Mouse (Mus musculus) embryonic facial prominence, embryonic 15.5 days (tissue): Measurements from ENCODE around the gene Hoxa6. TPM values are rescaled to one million over a fixed set of nuclear protein-coding genes. Genes with fewer than 3 reads are reported as not detected.

ENCODE experiments used
- ATAC-seq: fragments of 200-750 bp; cut with Nextera tagmentation; 2 replicates; pipeline ENCODE4 v1.8.0; 2017; ENCODE audit warnings: low read depth, moderate TSS enrichment; ENCODE audit not compliant: insufficient number of reproducible peaks, low FRiP score, low TSS enrichment
- H3K27ac ChIP-seq: fragments of 300-500 bp; sonication (generic); replicated peaks from 2 replicates; pipeline ENCODE4 v1.5.1; 2015; ENCODE audit warnings: mild to moderate bottlenecking, inconsistent platforms
- H3K27me3 ChIP-seq: fragments of 300-500 bp; sonication (generic); 2 replicates; pipeline ENCODE4 v1.6.1; 2015; ENCODE audit warnings: inconsistent platforms
- H3K36me3 ChIP-seq: fragments of 300-500 bp; sonication (generic); 2 replicates; pipeline ENCODE4 v1.6.1; 2015; ENCODE audit warnings: mild to moderate bottlenecking, inconsistent platforms
- H3K4me1 ChIP-seq: fragments of 300-500 bp; sonication (generic); 2 replicates; pipeline ENCODE4 v1.6.1; 2015; ENCODE audit warnings: inconsistent platforms
- H3K4me2 ChIP-seq: fragments of 300-500 bp; sonication (generic); replicated peaks from 2 replicates; pipeline ENCODE4 v1.6.1; 2015; ENCODE audit warnings: mild to moderate bottlenecking, inconsistent platforms
- H3K4me3 ChIP-seq: fragments of 300-500 bp; sonication (generic); replicated peaks from 2 replicates; pipeline ENCODE4 v1.5.1; 2015; ENCODE audit warnings: mild to moderate bottlenecking, inconsistent platforms
- H3K9ac ChIP-seq: fragments of 300-500 bp; sonication (generic); 2 replicates; pipeline ENCODE4 v1.6.1; 2015; ENCODE audit warnings: inconsistent platforms
- H3K9me3 ChIP-seq: fragments of 300-500 bp; sonication (generic); replicated peaks from 2 replicates; pipeline ENCODE4 v1.6.1; 2016; ENCODE audit warnings: inconsistent platforms
- WGBS: fragments of 180-500 bp; shearing (Covaris S2); methylation state at CpG from one replicate; pipeline ENCODE4 v1.1.7; 2015; 5-methylcytosine and 5-hydroxymethylcytosine counted together
- polyA plus RNA-seq: library from polyadenylated mRNA; unstranded; fragments of >200 nt; fragmentation: Nextera tagmentation; extraction: Ambion mirVana; gene quantifications from 2 replicates; pipeline ENCODE4 v1.2.1, GENCODE M21; 2015

Gene Hoxa6
- polyA plus RNA-seq, 1 experiment from 2014 or later = not detected

DNA sequence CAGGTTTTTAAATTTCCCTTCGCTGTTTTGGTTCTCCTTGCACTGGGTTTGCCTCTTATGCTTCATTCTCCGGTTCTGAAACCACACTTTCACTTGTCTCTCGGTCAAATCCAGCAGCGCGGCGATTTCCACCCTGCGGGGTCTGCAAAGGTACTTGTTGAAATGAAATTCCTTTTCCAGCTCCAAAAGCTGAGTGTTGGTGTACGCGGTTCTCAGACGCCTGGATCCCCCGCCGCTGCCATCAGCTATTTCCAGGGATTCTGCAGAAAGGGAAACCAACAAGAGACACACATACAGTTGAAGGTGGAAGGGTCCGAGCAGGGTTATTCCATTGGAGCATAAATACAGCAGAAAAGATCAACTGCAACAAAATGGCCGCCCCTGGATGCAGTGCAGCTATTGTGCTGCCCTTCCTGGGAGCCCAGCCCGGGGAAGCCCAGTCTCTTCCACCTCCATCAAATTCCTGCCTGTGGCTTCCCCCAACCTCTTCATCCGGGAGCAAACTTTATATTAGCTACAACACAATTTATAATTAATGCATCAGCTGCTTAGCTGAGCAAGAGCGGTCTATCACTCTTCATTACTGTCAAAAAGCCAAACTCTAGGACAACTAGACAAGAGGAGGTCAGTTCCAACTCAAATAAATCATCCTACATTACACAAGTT is 45.0 kb downstream of the Hoxa6 start:
- no peaks in the 10 kb centered on the region for H3K36me3 ChIP-seq
- 6% methylated on average over 17 of the region's 17 CpGs for WGBS
- H3K4me2 ChIP-seq = no peak overlapping the region; the same call in 1 of the 2 replicates
- H3K27me3 ChIP-seq = peaks cover 97% of the 10 kb centered on the region
- no peak overlapping the region for H3K9ac ChIP-seq
- no peaks in the 10 kb centered on the region for H3K9me3 ChIP-seq
- H3K4me3 ChIP-seq = no peak overlapping the region
- no peak overlapping the region for H3K27ac ChIP-seq
- H3K4me1 ChIP-seq = peaks cover 7% of the 10 kb centered on the region
- ATAC-seq = no peak

DNA sequence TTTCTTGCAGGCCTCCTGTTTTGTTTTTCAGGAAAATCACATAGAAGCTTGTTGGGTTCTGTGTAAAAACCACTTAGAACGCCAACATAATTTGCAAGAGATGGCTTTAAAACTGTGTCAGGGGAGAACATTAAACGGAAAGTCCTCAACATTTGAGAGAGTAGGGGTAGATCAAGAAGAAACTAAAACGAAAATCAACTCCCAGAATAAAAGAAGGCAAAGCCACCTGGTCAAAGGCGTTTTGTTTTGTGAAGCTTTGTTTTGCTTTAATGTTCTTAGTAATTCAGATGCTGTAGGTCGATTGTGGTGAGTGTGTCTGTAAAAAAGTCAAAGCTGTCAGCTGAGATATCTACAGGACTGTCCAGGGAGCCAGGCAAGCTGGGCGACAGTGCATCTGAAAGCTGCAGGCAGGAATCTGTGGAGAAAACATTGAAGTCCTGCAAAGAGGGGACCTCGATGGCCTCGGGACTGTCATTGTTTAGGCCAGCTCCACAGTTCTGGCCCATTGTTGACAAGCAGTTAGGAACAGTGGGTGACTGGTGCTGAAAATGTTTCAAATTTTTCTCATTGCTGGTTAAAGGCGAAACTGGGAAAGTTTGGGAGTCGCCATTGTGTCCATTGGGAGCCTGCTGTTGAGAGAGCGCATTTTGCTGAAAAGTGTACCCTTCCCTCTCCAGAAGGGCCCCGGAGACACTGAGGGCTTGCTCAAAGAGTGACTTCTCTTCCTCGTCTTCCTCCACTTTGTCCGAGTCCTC is 45.7 kb downstream of the Hoxa6 start:
- 8% methylated on average over 14 of the region's 14 CpGs for WGBS

GRCm38 (mm10) chr6:52162093-52162380 is 46.5 kb downstream of the Hoxa6 start:
- ATAC-seq = no peak
- Histone ChIP-seq H3K27me3 (peaks cover 97% of the 10 kb centered on the region), H3K4me3 (no peak overlapping the region), H3K27ac (no peak overlapping the region), H3K36me3 (no peaks in the 10 kb centered on the region), H3K4me1 (peaks cover 14% of the 10 kb centered on the region), H3K9ac (no peak overlapping the region), H3K4me2 (no peak overlapping the region), H3K9me3 (no peaks in the 10 kb centered on the region)
- 15% methylated on average over 1 of the region's 1 CpGs for WGBS

More for the DNA sequence above, 45.7 kb downstream of the Hoxa6 start:
- no peaks in the 10 kb centered on the region for H3K9me3 ChIP-seq
- H3K4me1 ChIP-seq = peaks cover 14% of the 10 kb centered on the region
- H3K4me3 ChIP-seq = no peak overlapping the region
- H3K4me2 ChIP-seq = no peak overlapping the region; the same call in 1 of the 2 replicates
- no peak for ATAC-seq
- peaks cover 97% of the 10 kb centered on the region for H3K27me3 ChIP-seq
- H3K27ac ChIP-seq = no peak overlapping the region
- no peak overlapping the region for H3K9ac ChIP-seq
- H3K36me3 ChIP-seq = no peaks in the 10 kb centered on the region

- no peak overlapping the region for H3K4me2 ChIP-seq
- no peaks in the 10 kb centered on the region for H3K36me3 ChIP-seq
- H3K4me1 ChIP-seq = peaks cover 14% of the 10 kb centered on the region
- H3K9ac ChIP-seq = no peak overlapping the region
- no peak overlapping the region for H3K4me3 ChIP-seq
- peaks cover 97% of the 10 kb centered on the region for H3K27me3 ChIP-seq
- 10% methylated on average over 8 of the region's 8 CpGs for WGBS
- no peak overlapping the region for H3K27ac ChIP-seq
- H3K9me3 ChIP-seq = no peaks in the 10 kb centered on the region
- no peak for ATAC-seq
Measured at GRCm38 (mm10) chr6:52161336-52162092, 47.0 kb downstream of the Hoxa6 start.

GRCm38 (mm10) chr6:52160511-52161335 is 47.8 kb downstream of the Hoxa6 start:
- Histone ChIP-seq H3K36me3 (no peaks in the 10 kb centered on the region), H3K4me1 (peaks cover 14% of the 10 kb centered on the region), H3K27me3 (peaks cover 97% of the 10 kb centered on the region), H3K4me3 (no peak overlapping the region), H3K9ac (no peak overlapping the region), H3K27ac (no peak overlapping the region), H3K4me2 (no peak overlapping the region), H3K9me3 (no peaks in the 10 kb centered on the region)
- 4% methylated on average over 30 of the region's 30 CpGs for WGBS
- ATAC-seq = no peak

DNA sequence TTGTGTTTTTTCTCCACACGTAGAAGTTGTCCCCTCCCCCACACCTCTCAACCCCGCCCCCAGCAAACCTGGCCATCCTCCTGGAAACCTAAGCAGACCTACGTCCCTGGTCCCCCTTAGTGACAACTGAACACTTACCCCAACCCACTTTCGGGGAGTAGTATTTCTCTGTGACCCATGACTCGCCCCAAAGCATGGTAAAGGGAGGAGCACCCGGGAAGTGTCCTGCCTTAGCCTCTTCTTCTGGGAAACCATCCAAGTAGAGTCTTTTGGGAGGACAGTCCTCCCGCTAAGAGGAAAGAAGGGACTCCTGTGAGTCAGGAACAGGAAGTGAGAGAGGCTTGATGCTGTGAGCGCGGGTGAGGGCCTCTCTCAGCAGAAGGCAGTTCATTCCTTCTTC is 48.5 kb downstream of the Hoxa6 start:
- 7% methylated on average over 9 of the region's 9 CpGs for whole genome bisulfite sequencing
- no peak overlapping the region for H3K9ac ChIP-seq
- peaks cover 14% of the 10 kb centered on the region for H3K4me1 ChIP-seq
- H3K36me3 ChIP-seq = no peaks in the 10 kb centered on the region
- no peak overlapping the region for H3K4me2 ChIP-seq
- H3K27me3 ChIP-seq = peaks cover 97% of the 10 kb centered on the region
- H3K27ac ChIP-seq = no peak overlapping the region
- no peak for ATAC-seq
- H3K4me3 ChIP-seq = no peak overlapping the region
- no peaks in the 10 kb centered on the region for H3K9me3 ChIP-seq

GRCm38 (mm10) chr6:52159164-52159761 is 49.3 kb downstream of the Hoxa6 start:
- 6% methylated on average over 12 of the region's 12 CpGs for WGBS
- ATAC-seq = no peak

DNA sequence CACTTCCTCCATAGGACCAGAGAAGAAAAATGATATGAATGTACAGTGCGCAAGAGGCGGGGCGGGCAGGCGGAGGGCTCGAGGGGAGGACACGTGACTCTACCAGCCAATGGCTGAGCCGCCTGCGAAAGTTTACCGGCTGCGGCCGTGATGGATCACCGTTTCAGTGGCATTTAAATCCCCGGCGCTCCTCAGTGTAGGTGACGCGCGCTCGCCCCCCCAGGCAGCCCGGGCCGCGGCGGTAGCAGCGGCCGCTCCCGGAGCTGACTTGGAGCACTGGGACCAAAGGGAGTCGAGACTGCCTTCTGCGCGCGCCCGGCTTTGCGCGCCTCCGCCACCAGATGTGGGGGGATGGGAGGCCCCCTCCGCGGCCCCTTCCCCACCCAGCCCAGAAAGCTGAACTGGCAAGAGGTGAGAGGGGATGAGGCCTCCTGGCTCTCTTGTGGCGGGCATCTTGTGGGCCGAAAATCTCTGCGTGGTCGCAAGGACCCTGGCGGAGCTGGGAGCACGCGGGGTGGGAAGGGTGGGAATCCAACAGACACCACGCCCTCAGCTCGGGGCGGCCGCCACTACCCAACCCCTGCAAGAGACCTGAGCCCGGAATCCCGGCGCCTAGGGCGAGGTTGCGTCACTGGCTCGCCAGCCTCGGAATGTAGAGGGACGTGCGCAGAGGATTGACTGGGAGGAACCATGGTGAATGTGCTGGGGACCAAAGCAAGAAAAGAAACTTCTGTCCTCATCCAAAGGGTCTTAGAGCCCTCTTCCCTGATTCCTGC is 50.1 kb downstream of the Hoxa6 start, which contains the start of gene Hoxa1:
Gene Hoxa1, minus strand, starts transcription at position 42 of the 776 bp plus-strand sequence.
- Histone ChIP-seq H3K4me1 (peaks cover 14% of the 10 kb centered on the region), H3K4me2 (peak within 1 kb of the TSS; percentile 98), H3K9ac (peak within 1 kb of the TSS; percentile 26; the same call in 1 of the 2 replicates), H3K27me3 (peaks cover 96% of the 10 kb centered on the region), H3K9me3 (no peaks in the 10 kb centered on the region), H3K36me3 (no peaks in the 10 kb centered on the region), H3K4me3 (peak within 1 kb of the TSS; percentile 57), H3K27ac (no peak within 1 kb of the TSS)
- WGBS = under 1% methylated on average over 55 of the region's 55 CpGs
- ATAC-seq = peak; percentile 55

More at GRCm38 (mm10) chr6:52159164-52159761, 49.3 kb downstream of the Hoxa6 start:
- H3K36me3 ChIP-seq = no peaks in the 10 kb centered on the region
- H3K9ac ChIP-seq = no peak overlapping the region
- H3K4me2 ChIP-seq = peak overlapping the region; percentile 98
- H3K27ac ChIP-seq = no peak overlapping the region
- peak overlapping the region; percentile 57 for H3K4me3 ChIP-seq
- peaks cover 14% of the 10 kb centered on the region for H3K4me1 ChIP-seq
- no peaks in the 10 kb centered on the region for H3K9me3 ChIP-seq
- peaks cover 97% of the 10 kb centered on the region for H3K27me3 ChIP-seq

DNA sequence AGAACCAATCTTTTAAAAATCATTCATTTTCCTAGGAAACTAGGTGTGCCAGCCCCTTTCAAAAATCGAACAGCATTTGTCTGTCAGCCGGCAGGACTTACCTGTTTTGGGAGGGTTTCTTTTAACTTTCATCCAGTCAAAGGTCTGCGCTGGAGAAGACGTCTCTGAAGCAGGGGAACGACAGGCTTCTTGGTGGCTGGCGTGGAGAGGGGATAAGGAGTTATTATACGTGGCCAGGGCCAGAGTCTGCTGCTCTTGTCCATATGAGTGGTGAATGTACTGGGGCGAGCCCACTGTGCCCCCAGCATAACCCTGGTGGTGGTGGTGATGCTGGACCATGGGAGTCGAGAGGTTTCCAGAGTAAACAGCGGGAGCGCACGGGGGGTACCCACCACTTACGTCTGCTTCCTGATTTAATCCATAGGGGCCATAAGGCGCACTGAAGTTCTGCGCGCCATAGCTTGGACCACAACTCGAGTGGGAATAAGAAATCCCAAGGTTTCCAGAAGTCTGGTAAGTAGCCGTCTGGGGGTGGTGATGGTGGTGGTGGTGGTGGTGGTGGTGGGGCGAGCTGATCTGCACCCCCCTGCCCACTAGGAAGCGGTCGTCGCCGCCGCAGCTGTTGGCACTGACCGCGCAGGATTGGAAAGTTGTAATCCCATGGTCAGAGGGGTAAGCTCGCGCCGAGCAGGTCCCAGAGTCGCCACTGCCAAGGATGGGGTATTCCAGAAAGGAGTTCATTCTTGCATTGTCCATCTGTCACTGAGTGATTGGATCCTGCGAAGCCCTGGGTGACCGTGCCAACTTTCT is 50.9 kb downstream of the Hoxa6 start:
- ATAC-seq = no peak; the same call in 1 of the 2 replicates
- Histone ChIP-seq H3K36me3 (no peaks in the 10 kb centered on the region), H3K4me2 (peak overlapping the region; percentile 98), H3K4me3 (peak overlapping the region; percentile 57), H3K4me1 (peaks cover 14% of the 10 kb centered on the region), H3K27me3 (peaks cover 96% of the 10 kb centered on the region), H3K27ac (no peak overlapping the region), H3K9me3 (no peaks in the 10 kb centered on the region), H3K9ac (no peak overlapping the region)
- 2% methylated on average over 32 of the region's 32 CpGs for WGBS
